Mouse (Mus musculus): ENCODE measurements around the gene Cd101. TPM values are rescaled to one million over a fixed set of nuclear protein-coding genes. Genes with fewer than 3 reads are reported as not detected.

Cd101 gene
- polyA plus RNA-seq, 1 experiment: not detected

DNA sequence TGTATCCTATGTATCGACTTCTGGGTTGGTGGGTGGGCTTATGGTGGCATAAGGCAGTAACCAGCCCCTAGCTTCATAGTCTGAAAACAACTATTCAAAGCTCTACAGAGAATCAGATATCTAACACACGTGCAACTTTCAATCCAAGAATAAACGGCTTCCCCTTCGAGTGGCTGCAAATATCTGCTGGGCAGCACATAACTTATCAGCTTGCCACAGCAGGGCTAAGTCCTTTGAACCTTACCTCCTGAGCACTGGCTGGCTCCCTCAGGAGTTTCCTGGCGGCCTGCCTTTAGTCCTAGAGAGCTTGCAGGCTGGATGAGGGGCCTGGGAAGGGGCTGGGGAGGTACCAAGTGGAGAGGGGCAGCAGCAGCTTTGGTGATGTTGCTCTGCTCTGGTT is 68.3 kb downstream of the Cd101 start:
- H3K4me1 ChIP-seq (ENCODE audit: control insufficient read depth, insufficient read depth, low read length): no peaks in the 10 kb centered on the region
- no peak for TF ChIP-seq CTCF (IDR thresholded peaks at IDR 0.05; ENCODE audit: borderline replicate concordance, insufficient read depth, low read length)
- TF ChIP-seq POLR2A (IDR thresholded peaks at IDR 0.05; ENCODE audit: low read depth, low read length): no peak

DNA sequence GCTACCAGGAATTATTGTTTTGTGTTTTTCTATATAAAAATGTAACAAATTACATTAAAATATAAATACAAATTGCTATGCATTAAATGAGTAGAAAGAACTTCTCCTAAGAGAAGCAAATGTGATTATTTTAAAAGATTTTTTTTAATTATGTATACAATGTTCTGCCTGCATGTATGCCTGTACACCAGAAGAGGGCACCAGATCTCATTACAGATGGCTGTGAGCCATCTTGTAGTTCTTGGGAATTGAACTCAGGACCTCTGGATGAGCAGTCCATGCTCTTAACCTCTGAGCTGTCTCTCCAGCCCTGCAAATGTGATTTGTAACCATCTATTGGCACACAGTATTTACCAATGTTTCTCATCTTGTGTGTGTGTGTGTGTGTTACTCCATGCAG is 74.7 kb downstream of the Cd101 start:
- no peaks in the 10 kb centered on the region for H3K4me1 ChIP-seq (ENCODE audit: control insufficient read depth, insufficient read depth, low read length)
- no peak overlapping the region for H3K27ac ChIP-seq (ENCODE audit: insufficient read depth, low read length)
- TF ChIP-seq CTCF (IDR thresholded peaks at IDR 0.05; ENCODE audit: borderline replicate concordance, insufficient read depth, low read length) (no peak), POLR2A (IDR thresholded peaks at IDR 0.05; ENCODE audit: low read depth, low read length) (no peak)
- H3K4me3 ChIP-seq (ENCODE audit: insufficient read depth, low read length): no peak overlapping the region

More for the DNA sequence above, 68.3 kb downstream of the Cd101 start:
- H3K4me3 ChIP-seq (ENCODE audit: insufficient read depth, low read length): no peak overlapping the region
- H3K27ac ChIP-seq (ENCODE audit: insufficient read depth, low read length): no peak overlapping the region

DNA sequence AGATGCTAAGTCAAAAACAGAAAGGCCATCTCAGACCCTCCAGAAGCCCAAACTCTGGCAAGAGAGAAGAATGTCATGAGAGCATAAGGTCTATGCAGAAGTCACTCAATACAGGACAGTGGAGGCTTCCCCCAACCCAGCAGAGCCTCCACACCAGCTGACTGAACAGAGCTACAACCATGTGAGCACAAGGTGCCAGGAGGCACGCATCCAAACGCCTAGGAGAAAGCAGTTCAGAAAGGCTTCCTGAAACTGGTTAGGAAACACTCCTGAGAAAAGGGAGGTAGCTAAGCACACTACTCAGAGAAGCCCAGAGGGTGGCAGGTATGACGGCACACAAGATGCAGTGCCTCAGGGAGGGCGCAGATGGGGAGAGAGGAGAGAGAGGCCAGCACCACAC is 77.8 kb downstream of the Cd101 start:
- H3K4me3 ChIP-seq (ENCODE audit: insufficient read depth, low read length): no peak overlapping the region
- H3K4me1 ChIP-seq (ENCODE audit: control insufficient read depth, insufficient read depth, low read length): no peaks in the 10 kb centered on the region
- no peak overlapping the region for H3K27ac ChIP-seq (ENCODE audit: insufficient read depth, low read length)
- TF ChIP-seq POLR2A (IDR thresholded peaks at IDR 0.05; ENCODE audit: low read depth, low read length) (no peak), CTCF (IDR thresholded peaks at IDR 0.05; ENCODE audit: borderline replicate concordance, insufficient read depth, low read length) (no peak)

DNA sequence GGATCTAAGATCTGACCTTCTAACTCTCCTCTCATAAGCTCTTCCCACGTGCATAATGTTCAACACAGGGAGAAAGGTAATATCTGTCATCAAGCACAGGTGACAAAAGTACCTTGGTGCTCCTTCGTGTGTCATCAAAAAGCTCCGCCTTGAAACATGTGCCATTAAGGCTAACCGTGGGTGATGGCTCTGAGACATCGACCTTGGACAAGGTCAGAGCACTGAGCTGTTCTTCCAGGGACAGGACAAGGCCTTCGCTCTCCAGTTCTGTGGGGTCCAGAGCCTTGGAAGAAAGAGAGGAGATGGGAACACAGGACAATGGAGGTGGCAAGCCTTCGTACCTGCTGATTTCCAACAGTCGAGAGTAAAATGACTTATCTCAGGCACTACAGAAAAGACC is 82.1 kb downstream of the Cd101 start:
- H3K4me1 ChIP-seq (ENCODE audit: control insufficient read depth, insufficient read depth, low read length): no peaks in the 10 kb centered on the region
- H3K27ac ChIP-seq (ENCODE audit: insufficient read depth, low read length): no peak overlapping the region
- no peak for TF ChIP-seq CTCF (IDR thresholded peaks at IDR 0.05; ENCODE audit: borderline replicate concordance, insufficient read depth, low read length)
- no peak for TF ChIP-seq POLR2A (IDR thresholded peaks at IDR 0.05; ENCODE audit: low read depth, low read length)
- H3K4me3 ChIP-seq (ENCODE audit: insufficient read depth, low read length): no peak overlapping the region

Other genes with a start within 250 kb of the Cd101 start
- gene Vtcn1, start 204.1 kb downstream of the Cd101 start, polyA plus RNA-seq (2011; ENCODE audit: insufficient read length, low read depth, missing spikeins): 0.18 TPM in 1 of 2 replicates, not detected in the other
- gene Trim45, start 107.4 kb downstream of the Cd101 start, polyA plus RNA-seq (2011; ENCODE audit: insufficient read length, low read depth, missing spikeins): 3.9 and 4.3 TPM in 2 replicates
- 13.5 and 14.4 TPM in 2 replicates for gene Ttf2, start 59.9 kb downstream of the Cd101 start, polyA plus RNA-seq (2011; ENCODE audit: insufficient read length, low read depth, missing spikeins)
- gene Ptgfrn, start 80.7 kb upstream of the Cd101 start, polyA plus RNA-seq (2011; ENCODE audit: insufficient read length, low read depth, missing spikeins): 63.0 and 70.5 TPM in 2 replicates